Mouse (Mus musculus) neural tube, embryonic 14.5 days (tissue): ENCODE data around the gene Sfpq. TPM values are rescaled to one million over a fixed set of nuclear protein-coding genes. Genes with fewer than 3 reads are reported as not detected.
A peak's percentile ranks its signal among the peaks of the same experiment; 100 is the strongest.

Experiments used
- ATAC-seq: fragments of 200-750 bp; cut with Nextera tagmentation; 2 replicates; pipeline ENCODE4 v1.8.0; 2017; ENCODE audit warnings: low read depth, mild to moderate bottlenecking, moderate TSS enrichment, moderate library complexity
- H3K27ac ChIP-seq: fragments of 300-500 bp; sonication (generic); 2 replicates; pipeline ENCODE4 v1.5.1; 2014; ENCODE audit warnings: low read depth, mild to moderate bottlenecking, control low read depth, low read length, moderate library complexity, mixed read lengths
- H3K27me3 ChIP-seq: fragments of 300-500 bp; sonication (generic); 2 replicates; pipeline ENCODE4 v1.6.1; 2014; ENCODE audit warnings: low read length; ENCODE audit not compliant: control insufficient read depth, insufficient read depth
- H3K36me3 ChIP-seq: fragments of 300-500 bp; sonication (generic); 2 replicates; pipeline ENCODE4 v1.6.1; 2014; ENCODE audit warnings: low read length, mixed read lengths; ENCODE audit not compliant: control insufficient read depth, insufficient read depth
- H3K4me1 ChIP-seq: fragments of 300-500 bp; sonication (generic); 2 replicates; pipeline ENCODE4 v1.6.1; 2014; ENCODE audit warnings: low read length; ENCODE audit not compliant: control insufficient read depth, insufficient read depth
- H3K4me2 ChIP-seq: fragments of 300-500 bp; sonication (generic); 2 replicates; pipeline ENCODE4 v1.6.1; 2014; ENCODE audit warnings: mild to moderate bottlenecking, low read depth, low read length, control low read depth
- H3K4me3 ChIP-seq: fragments of 300-500 bp; sonication (generic); 2 replicates; pipeline ENCODE4 v1.5.1; 2014; ENCODE audit warnings: low read depth, low read length, control low read depth, mixed read lengths
- H3K9ac ChIP-seq: fragments of 300-500 bp; sonication (generic); replicated peaks from 2 replicates; pipeline ENCODE4 v1.6.1; 2014; ENCODE audit warnings: low read depth, mild to moderate bottlenecking, control low read depth, low read length, mixed read lengths
- H3K9me3 ChIP-seq: fragments of 300-500 bp; sonication (generic); 2 replicates; pipeline ENCODE4 v1.6.1; 2016; ENCODE audit warnings: low read length; ENCODE audit not compliant: control insufficient read depth
- WGBS: fragments of 180-500 bp; shearing (Covaris S2); extraction: QIAGEN DNeasy Blood & Tissue Kit; methylation state at CpG from one replicate; pipeline ENCODE4 v1.1.7; 2014; 5-methylcytosine and 5-hydroxymethylcytosine counted together
- polyA plus RNA-seq: library from polyadenylated mRNA; unstranded; fragments of >200 nt; fragmentation: Nextera tagmentation; extraction: Ambion mirVana; gene quantifications from 2 replicates; pipeline ENCODE4 v1.2.1, GENCODE M21; 2014

Gene Sfpq
- polyA plus RNA-seq, 1 experiment from 2014 or later: 110 TPM

DNA sequence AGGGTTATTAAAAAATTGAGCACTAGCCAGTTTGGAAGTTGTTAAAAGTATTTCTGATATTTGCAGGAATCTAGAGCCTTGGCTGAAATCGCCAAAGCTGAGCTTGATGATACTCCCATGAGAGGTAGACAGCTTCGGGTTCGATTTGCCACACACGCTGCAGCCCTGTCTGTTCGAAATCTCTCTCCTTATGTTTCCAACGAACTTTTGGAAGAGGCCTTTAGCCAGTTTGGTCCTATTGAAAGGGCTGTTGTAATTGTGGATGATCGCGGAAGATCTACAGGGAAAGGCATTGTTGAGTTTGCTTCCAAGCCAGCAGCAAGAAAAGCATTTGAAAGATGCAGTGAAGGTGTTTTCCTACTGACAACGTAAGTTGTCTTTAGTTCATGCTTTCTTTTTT, 2.1 kb downstream of the Sfpq start:
- H3K27me3 ChIP-seq: no peaks in the 10 kb centered on the region; the same call in 1 of the 2 replicates
- peak overlapping the region; percentile 59 for H3K4me2 ChIP-seq
- no peaks in the 10 kb centered on the region for H3K9me3 ChIP-seq
- ATAC-seq: no peak
- 2% methylated on average over 9 of the region's 9 CpGs for WGBS
- H3K4me3 ChIP-seq: peak overlapping the region; percentile 98
- H3K9ac ChIP-seq: peak overlapping the region; percentile 100
- H3K27ac ChIP-seq: no peak overlapping the region
- H3K36me3 ChIP-seq: peaks cover 46% of the 10 kb centered on the region
- peaks cover 20% of the 10 kb centered on the region for H3K4me1 ChIP-seq

DNA sequence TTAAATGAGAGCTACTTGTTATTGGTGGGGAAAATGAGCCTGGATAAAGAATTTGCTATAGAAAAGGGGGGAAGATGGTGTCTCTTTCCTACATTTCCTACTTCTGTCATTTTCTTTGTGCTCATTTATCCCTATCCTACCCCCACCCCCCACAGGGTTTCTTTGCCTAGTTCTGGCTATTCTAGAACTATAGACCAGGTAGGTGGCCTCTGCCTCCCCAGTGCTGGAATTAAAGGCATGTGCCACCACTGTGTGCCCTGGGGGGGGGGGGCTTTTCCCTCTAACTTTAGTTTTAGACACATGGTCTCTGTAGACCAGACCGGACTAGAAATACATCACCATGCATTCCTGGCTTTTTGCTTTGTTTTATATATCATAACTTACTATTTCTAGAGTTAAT, 3.1 kb downstream of the Sfpq start:
- peaks cover 20% of the 10 kb centered on the region for H3K4me1 ChIP-seq
- H3K9ac ChIP-seq: 0 out of 2 replicates have a peak overlapping the region, but pooled peaks have one; percentile 100
- H3K36me3 ChIP-seq: peaks cover 52% of the 10 kb centered on the region
- ATAC-seq: no peak
- H3K27me3 ChIP-seq: no peaks in the 10 kb centered on the region; the same call in 1 of the 2 replicates
- H3K27ac ChIP-seq: no peak overlapping the region
- peak overlapping the region; percentile 98 for H3K4me3 ChIP-seq
- WGBS: 40% methylated on average over 1 of the region's 1 CpGs
- H3K4me2 ChIP-seq: peak overlapping the region; percentile 59
- no peaks in the 10 kb centered on the region for H3K9me3 ChIP-seq

GRCm38 (mm10) chr4:127026826-127027225, 5.7 kb downstream of the Sfpq start:
- H3K9ac ChIP-seq: no peak overlapping the region
- ATAC-seq: no peak
- H3K4me3 ChIP-seq: no peak overlapping the region
- peaks cover 17% of the 10 kb centered on the region for H3K4me1 ChIP-seq
- H3K9me3 ChIP-seq: no peaks in the 10 kb centered on the region
- H3K27me3 ChIP-seq: no peaks in the 10 kb centered on the region; the same call in 1 of the 2 replicates
- H3K27ac ChIP-seq: no peak overlapping the region
- H3K4me2 ChIP-seq: no peak overlapping the region
- peaks cover 78% of the 10 kb centered on the region for H3K36me3 ChIP-seq
- 92% methylated on average over 4 of the region's 4 CpGs for WGBS

GRCm38 (mm10) chr4:127027228-127028190, 6.4 kb downstream of the Sfpq start:
- Histone ChIP-seq H3K27me3 (no peaks in the 10 kb centered on the region), H3K9me3 (no peaks in the 10 kb centered on the region), H3K9ac (no peak overlapping the region), H3K27ac (no peak overlapping the region), H3K4me3 (no peak overlapping the region), H3K36me3 (peaks cover 84% of the 10 kb centered on the region), H3K4me2 (no peak overlapping the region), H3K4me1 (peaks cover 17% of the 10 kb centered on the region)
- WGBS: 71% methylated on average over 4 of the region's 4 CpGs
- no peak for ATAC-seq

- 96% methylated on average over 3 of the region's 3 CpGs for WGBS
- Histone ChIP-seq H3K27me3 (no peaks in the 10 kb centered on the region), H3K9ac (no peak overlapping the region), H3K4me1 (no peaks in the 10 kb centered on the region), H3K36me3 (peaks cover 69% of the 10 kb centered on the region), H3K9me3 (no peaks in the 10 kb centered on the region), H3K27ac (no peak overlapping the region), H3K4me2 (no peak overlapping the region), H3K4me3 (no peak overlapping the region)
- ATAC-seq: no peak
These were observed 16.0 kb downstream of the Sfpq start for GRCm38 (mm10) chr4:127037158-127037557.

- Histone ChIP-seq H3K4me1 (no peaks in the 10 kb centered on the region), H3K27ac (no peak overlapping the region), H3K4me2 (no peak overlapping the region), H3K9ac (no peak overlapping the region), H3K4me3 (no peak overlapping the region), H3K27me3 (no peaks in the 10 kb centered on the region), H3K36me3 (peaks cover 67% of the 10 kb centered on the region), H3K9me3 (no peaks in the 10 kb centered on the region)
- WGBS: 89% methylated on average over 8 of the region's 8 CpGs
- ATAC-seq: no peak
These were observed 17.0 kb downstream of the Sfpq start for GRCm38 (mm10) chr4:127037908-127038827.

DNA sequence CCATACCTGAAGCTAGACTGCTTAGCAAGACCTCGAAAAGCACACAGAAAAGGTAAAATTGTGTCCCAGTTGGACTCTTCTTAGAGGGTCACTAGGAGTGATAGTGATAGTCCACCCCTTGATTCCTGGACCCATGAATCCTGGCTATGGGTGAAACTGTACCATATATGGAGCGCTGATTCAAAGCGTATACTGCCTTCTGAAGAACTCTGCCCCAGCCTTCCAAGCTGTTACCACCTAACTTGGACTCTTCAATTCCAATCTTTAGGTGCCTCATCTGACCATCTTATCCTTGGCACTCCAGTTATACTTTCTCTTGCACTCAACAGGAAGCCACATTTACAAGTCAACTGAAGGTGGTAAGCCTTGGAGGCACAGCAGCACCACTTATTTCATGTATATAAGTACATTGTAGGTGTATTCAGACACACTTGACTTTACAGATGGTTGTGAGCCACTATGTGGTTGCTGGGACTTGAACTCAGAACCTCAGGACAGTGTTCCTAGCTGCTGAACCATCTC, 17.8 kb downstream of the Sfpq start:
- H3K4me3 ChIP-seq: no peak overlapping the region
- H3K27ac ChIP-seq: no peak overlapping the region
- no peak for ATAC-seq
- peaks cover 60% of the 10 kb centered on the region for H3K36me3 ChIP-seq
- no peaks in the 10 kb centered on the region for H3K4me1 ChIP-seq
- H3K4me2 ChIP-seq: no peak overlapping the region
- H3K27me3 ChIP-seq: no peaks in the 10 kb centered on the region
- WGBS: 93% methylated on average over 3 of the region's 3 CpGs
- no peak overlapping the region for H3K9ac ChIP-seq
- no peaks in the 10 kb centered on the region for H3K9me3 ChIP-seq

DNA sequence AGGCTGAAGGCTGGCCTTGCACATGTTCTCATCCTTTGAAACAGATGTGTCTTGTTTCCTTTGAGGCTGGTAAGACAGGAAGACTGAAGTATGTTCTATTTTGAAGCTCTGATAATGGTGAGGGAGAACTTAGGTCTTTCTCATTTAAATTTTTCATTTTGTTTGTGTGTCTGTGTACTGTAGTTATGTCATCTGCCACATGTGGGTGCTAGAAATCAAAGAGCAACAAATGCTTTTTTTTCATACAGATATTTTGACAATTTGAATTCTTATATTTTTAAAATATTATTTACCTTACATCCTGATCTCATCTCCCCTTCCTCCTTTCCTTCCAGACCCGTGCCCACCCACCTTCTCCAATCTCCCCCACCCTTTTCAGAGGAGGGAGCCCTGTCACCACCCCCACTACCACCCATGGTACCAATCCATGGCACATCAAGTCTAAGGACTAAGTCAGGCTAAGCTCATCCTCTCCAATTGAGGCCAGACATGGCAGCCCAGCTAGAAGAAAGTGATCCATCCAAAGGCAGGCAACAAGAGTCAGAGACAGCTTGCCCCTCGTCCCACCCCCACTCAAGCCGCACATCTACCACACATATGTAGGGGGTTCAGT, 18.9 kb downstream of the Sfpq start:
- Histone ChIP-seq H3K4me3 (no peak overlapping the region), H3K4me1 (no peaks in the 10 kb centered on the region), H3K9me3 (no peaks in the 10 kb centered on the region), H3K27me3 (no peaks in the 10 kb centered on the region), H3K9ac (no peak overlapping the region), H3K27ac (no peak overlapping the region), H3K4me2 (no peak overlapping the region), H3K36me3 (peaks cover 59% of the 10 kb centered on the region)
- peak; percentile 44; the same call in 1 of the 2 replicates for ATAC-seq
- WGBS: 82% methylated on average over 3 of the region's 3 CpGs
